Mouse (Mus musculus) layer of hippocampus, postnatal 25 days (tissue): ENCODE data around the gene Mstn. TPM values are rescaled to one million over a fixed set of nuclear protein-coding genes. Genes with fewer than 3 reads are reported as not detected.

Source experiments
- DNase-seq, 2 experiments: peaks; one replicate each; pipeline ENCODE4 v3.0.0; 2022; ENCODE audit warnings: mixed read lengths in 2 of 2, low spot score in 1 of 2; ENCODE audit errors: extremely low spot score in 1 of 2
- total RNA-seq, 2 experiments: library from RNA; stranded (reverse); gene quantifications; 2 replicates each; pipeline ENCODE4 v1.2.3; 2021

Gene Mstn
- under 1 TPM; 0.66 to 0.77 TPM for total RNA-seq

DNA sequence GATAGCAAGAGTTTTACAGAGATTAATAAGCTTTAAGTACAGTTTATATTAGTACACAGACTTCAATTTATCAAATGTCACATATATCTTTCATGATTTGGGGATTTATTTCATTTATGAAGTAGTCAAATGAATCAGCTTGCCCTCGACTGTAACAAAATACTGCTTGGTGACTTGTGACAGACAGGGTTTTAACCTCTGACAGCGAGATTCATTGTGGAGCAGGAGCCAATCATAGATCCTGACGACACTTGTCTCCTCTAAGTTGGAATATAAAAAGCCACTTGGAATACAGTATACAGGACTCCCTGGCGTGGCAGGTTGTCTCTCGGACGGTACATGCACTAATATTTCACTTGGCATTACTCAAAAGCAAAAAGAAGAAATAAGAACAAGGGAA is at the start of gene Mstn:
Gene Mstn (plus strand): TSS at position 301 of the 400 bp plus-strand sequence.
- no peak for DNase-seq

DNA sequence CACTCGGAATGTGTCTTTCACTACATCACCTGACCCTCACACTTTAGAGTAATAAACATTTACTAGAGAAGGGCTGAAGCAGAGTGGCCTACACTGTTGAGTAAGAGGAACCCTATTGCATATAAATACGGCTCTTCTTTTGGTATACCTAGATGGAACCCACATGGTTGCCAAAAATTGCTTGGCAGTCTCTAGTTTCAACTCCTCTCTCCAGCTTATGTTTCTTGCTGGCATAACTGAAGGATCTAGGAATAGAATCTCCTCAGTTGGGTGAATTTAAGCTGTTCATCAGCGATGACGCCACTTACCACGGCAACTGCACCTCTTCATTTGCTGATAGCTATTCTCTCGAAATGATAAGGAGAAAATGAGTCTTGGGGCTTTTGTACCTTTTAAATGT is 46.7 kb upstream of the Mstn start:
- no peak for DNase-seq

- no peak for DNase-seq
These were observed 45.8 kb upstream of the Mstn start for GRCm38 (mm10) chr1:53015606-53016005.

- DNase-seq = no peak
These were observed 42.5 kb upstream of the Mstn start for GRCm38 (mm10) chr1:53018746-53019505.

DNA sequence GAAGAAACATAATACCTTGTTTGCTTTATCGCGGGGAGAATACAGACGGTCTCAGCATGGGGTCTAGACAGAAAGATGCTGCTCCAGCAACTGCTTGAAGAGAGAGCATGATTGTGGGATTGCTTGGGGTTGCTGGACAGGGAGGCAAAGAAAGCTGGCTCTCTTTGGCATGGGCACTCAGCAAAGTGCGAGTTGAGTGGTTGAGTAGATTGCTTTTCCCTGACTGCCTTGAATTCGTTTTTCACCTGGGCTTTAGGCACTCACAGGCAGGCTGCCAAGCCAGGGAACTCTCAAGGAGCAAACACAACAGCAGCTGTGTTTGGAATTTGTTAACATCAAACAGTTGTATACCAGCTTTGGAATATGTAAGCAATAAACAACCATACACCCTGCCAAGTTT is 41.4 kb upstream of the Mstn start, which contains the start of gene 1700019D03Rik:
Gene 1700019D03Rik (minus strand): TSS at position 101 of the 400 bp plus-strand sequence.
- no peak for DNase-seq

DNA sequence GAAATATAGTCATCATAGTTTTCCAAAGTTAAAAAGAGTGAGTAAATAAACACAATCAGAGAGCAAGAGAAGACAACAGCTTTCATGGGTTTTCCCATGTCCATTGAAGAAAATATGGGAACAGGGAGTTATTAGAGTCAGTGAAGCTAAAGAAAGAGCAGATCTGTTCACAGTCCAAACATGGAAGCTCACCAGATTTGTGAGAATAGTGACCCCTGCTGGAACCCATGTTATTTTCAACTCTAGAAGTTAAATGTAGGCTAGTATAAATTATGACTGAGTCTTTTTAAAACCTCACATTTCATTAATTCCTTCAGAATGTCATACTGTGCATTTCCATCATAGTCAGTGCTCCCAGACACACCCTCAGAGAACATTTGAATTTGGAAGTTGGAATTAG is 28.9 kb upstream of the Mstn start:
- no peak for DNase-seq

GRCm38 (mm10) chr1:53037443-53037871 is 24.0 kb upstream of the Mstn start:
- no peak for DNase-seq

DNA sequence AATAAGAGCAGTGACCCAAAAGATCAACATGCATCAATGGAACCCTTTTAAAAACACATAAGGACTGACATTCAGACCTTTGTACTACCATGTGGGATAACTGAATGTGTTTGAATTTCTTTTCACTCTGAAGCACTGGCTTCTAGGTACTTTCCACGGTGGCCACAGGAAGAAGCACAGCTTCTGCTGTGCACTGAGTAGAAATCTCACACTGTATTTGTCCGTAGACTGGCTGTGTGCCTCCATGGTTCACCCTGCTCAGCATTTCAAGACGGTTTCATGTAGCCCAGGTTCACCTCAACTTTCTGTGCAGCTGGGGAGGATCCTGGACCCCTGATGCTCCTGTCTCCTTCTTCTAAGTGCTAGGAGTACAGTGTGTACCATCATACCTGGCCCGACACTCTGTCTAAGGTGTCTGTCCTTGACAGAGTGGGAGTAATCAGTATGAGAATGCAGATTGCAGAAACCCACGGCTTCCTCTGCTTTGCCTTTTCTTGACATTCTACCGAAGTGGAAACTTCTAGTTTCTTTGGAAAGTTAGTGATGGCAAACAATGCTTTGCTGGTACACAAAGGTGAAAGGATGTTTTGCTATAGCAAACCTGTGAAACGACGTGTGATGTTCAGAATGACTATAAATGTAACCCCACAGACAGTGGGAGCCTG is 11.5 kb upstream of the Mstn start:
- DNase-seq = no peak

- DNase-seq = peak; percentile 52 to 89
These were observed 8.1 kb upstream of the Mstn start for GRCm38 (mm10) chr1:53053087-53054022.

DNA sequence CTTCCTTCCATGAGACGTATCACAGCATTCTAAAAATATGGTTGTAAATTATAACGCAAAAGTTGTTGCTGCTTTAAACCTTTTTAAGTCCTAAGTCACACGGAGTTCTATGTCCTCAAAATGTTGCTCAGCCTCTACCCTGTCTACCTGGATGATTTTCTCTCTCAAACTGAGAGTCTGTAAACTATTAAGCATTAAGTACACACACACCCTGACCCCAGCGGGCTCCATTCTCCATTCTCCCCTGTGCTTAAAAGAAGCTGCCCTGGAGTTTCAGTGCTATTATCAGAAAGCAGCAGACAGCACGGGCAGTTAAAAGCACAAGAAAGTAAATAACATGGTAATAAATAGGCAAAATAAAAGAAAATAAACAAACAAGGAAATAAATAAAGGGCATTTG is 2.3 kb upstream of the Mstn start:
- no peak for DNase-seq

- DNase-seq = no peak
These were observed 941 bp upstream of the Mstn start for GRCm38 (mm10) chr1:53060499-53060898.

GRCm38 (mm10) chr1:53061871-53062608 is 600 bp downstream of the Mstn start:
- DNase-seq = no peak

GRCm38 (mm10) chr1:53063921-53064320 is 2.5 kb downstream of the Mstn start:
- no peak for DNase-seq

GRCm38 (mm10) chr1:53069726-53070514 is 8.5 kb downstream of the Mstn start:
- no peak for DNase-seq

GRCm38 (mm10) chr1:53070664-53071175 is 9.3 kb downstream of the Mstn start:
- no peak for DNase-seq

DNA sequence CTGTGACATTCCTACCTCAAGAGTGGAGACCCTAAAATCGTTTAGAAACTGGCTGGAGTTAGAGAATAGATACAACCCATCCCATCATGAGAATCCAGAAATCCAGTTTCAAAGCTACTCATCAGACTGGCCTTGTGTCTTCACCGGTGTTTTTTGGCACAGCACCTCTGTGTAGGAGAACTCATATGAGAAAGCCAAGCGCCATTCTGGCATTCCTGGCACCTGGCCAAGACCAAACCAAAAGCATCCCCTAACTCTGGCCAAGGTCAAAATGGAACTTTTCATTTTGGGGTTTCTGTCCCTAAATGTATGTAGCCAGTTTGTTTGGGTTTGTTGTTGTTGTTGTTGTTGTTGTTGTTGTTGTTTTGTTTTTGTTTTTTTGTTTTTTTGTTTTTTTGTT is 15.2 kb downstream of the Mstn start:
- DNase-seq = no peak

- DNase-seq = no peak
These were observed 18.4 kb downstream of the Mstn start for GRCm38 (mm10) chr1:53079876-53080275.

DNA sequence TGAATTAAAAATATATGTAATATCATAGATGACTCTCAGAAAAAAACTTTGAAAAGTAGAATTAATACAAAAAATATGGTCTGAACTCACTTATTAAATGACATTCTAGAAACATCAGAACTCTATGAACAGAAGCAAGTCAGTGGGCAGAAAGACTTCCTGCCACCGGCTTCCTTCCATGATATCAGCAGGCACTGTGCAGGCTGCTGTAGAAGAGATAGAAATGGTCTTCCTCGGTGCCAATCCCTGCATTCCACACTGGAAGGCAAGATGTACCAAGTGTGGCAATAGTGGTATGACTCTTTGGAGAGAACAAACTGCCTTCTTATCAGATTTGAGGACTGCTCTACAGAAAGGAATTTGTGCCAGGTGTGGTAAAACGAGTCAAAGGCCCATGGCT is 19.2 kb downstream of the Mstn start:
- DNase-seq = no peak

DNA sequence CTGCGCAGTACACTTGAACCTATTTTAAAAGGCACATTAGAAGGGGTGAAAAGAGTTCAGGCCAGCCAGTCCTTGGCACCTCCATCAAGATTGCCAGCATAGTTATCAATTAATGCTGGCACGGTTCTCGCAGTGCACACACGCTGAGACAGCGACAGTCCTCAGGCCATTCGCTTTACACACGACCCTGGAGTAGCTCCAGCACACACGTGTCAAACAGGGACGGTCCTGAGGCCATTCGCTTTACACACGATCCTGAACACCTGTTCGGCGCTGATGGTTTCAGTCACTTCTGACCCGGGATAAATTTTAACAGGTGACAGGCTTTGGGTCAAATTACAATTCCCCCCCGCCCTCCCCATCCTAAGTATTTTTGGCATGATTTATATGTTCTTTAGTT is 23.8 kb downstream of the Mstn start:
- DNase-seq = no peak
